Mouse (Mus musculus) lung, adult 18-20 months (tissue): ENCODE measurements around the gene Rbm3.
"Not testable (repeated sequence)": the region's sequence is repeated elsewhere in the genome, so short reads cannot be mapped to it uniquely, and the experiment has no call there.

Experiments
- DNase-seq, 2 experiments: peaks; one replicate each; pipeline ENCODE4 v3.0.0; 2022; ENCODE audit warnings: mixed read lengths in 2 of 2

Gene Rbm3

GRCm38 (mm10) chrX:8125235-8125634, 20.4 kb downstream of the Rbm3 start:
- peak in 1 of 2 experiments; percentile 32 for DNase-seq

DNA sequence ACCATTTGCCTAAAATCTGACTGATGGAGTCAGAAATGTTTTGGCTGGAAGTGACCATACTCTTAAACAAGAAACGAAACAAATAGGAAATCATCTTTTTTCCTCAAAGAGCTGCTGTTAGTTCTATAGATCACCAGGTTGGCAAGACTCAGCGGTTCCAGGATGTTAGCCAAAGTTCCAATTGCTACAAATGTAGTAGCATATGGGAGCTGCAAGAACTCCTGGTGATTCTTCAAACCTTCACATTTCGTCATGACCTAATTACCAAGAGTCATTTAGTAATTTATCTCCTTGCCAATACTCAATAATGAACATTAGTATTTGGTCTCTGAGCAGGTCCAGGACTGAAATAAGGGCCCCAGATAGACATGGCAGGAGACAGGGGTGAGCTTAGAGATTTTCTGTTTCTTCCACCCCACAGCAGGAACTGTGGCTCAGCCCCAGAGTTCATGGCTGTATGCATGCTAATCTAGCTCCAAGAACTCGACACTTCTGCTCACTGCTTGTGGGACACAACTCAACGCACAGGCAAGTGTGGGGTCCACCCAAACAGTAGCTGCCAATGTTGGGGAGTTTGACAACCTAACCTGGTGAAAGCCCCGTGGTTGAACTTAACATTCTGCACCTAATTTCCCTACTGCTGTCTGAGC, 21.7 kb downstream of the Rbm3 start:
- no peak for DNase-seq

DNA sequence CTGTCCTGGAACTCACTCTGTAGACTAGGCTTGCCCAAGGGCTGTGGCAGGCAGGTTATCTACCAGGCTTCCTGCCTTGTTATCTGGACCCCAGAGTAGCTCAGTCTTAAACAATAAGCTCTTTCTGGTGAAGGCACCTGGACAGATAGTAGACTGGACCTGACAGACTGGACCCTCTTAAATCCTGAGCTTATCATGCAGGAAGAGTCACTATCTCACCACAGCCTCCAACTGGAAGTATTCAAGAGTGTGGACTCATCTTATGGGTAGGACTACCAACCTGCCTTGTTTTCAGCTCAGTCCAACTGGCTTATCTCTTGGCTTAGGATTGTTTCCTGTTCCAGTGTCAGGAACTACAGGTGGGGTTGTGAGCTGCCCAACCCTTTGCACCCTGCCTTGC, 28.4 kb downstream of the Rbm3 start:
- no peak for DNase-seq

DNA sequence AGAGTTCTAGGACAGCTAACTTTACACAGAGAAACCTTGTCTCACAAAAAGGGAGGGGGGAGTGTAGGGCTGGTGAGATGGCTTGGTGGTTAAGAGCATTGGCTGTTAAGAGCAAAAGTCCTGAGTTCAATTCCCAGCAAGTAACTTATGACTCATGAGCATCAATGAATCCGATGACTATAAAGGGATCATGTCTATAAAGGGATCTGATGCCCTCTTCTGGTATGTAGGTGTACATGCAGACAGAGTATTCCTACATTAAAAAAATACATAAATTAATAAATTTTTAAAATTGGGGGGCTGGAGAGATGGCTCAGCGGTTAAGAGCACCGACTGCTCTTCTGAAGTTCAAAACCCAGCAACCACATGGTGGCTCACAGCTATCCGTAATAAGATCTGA, 30.4 kb downstream of the Rbm3 start:
- no peak for DNase-seq

- no peak for DNase-seq
Observed at GRCm38 (mm10) chrX:8105019-8105418, 40.7 kb downstream of the Rbm3 start.

- no peak for DNase-seq
Observed at GRCm38 (mm10) chrX:8102213-8102668, 43.4 kb downstream of the Rbm3 start.

DNA sequence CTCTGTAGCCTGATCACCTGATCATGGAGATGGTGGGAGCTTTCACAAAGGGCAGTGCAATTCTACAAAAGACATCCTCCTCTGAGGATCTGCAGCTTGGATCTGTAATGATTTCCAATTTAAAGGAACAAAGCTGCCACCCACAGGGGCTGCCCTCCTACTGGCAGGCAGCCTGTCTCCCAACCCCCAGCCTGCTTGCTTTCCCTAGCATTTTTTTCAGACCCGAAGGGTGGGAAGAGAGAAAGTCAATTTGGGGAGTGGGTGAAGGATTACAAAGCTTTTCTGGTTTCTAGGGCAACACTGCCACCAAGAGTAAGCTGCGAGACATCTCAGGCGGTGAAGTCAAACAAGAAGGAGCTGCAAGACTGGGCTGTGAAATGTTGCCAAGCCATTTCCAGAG, 44.7 kb downstream of the Rbm3 start:
- DNase-seq = no peak

- no peak for DNase-seq
Observed at GRCm38 (mm10) chrX:8099435-8099834, 46.2 kb downstream of the Rbm3 start.

DNA sequence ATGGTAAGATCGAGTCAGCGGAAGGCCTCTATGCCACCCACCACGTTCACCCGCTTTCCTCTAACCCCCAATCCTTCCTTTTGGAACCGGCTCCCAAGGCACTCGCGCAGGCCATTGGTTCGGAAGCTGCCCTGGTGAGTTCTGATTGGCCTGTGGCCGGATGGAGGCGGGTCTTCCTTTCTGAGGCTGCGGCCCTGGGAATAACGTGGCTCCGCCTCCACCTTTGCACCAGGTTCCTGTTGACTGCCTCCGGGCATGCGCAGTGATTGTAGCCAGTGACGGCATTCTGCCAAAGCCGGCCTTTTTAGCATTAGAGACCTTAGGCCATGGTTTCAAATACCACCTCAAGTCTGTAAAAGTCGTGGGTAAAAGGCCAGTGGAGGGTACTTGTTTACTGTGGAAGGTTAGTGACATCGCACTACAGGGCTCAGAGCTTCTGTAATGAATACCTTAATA, 48.9 kb downstream of the Rbm3 start:
- peak; percentile 97 to 98 for DNase-seq

DNA sequence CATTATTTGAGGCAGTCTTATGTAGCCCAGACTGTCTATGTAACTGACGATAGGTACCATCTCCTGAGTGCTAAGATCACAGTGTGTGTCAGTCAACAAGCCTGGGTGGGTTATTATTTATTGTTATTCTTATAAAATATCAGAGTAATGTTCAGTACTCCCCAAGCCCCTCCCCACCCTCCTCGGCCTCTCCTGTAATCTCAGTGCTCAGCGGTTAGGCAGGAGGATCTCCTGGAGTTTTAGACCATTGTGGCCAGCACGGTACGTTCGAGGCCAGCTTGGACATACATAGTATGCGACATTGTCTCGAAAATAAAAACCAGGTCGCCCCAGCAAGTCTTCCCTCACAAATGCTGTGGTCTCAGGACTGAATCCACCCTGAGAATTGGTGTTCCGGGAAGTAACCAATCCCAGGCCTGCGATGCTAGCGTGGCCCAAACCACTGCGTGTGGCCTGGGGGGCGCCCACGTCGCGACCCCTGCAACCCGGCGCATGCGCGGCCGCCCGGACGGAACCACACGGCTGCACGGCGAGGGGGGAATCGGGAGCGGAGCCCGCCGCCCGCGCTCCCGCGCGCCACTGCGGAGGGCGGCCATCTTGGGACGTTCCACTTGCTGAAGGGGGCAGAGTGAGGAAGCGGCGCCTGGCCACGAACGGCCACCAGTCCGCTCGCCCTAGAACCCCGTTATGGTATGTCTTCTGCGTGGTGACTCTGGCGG, 49.5 kb downstream of the Rbm3 start:
- peak; percentile 83 to 89 for DNase-seq

DNA sequence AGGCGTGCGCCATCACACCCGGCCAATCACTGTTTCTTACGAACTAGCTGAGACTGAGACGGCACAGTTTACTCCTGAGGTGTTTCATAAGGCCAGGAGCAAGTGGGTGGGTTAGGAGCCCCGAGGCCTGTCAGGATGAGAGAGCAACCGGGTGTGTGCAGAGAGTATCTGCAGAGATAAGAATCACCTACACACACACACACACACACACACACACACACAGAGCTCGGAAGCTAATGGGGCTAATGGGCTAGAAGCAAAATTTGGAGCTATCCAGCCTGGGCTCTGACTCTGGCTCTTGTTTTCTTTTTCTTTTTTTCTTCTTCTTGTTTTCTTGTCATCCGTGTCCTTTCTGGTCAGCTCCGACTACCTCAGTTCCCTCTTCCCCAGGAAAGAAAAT, 50.1 kb downstream of the Rbm3 start:
- no peak for DNase-seq

DNA sequence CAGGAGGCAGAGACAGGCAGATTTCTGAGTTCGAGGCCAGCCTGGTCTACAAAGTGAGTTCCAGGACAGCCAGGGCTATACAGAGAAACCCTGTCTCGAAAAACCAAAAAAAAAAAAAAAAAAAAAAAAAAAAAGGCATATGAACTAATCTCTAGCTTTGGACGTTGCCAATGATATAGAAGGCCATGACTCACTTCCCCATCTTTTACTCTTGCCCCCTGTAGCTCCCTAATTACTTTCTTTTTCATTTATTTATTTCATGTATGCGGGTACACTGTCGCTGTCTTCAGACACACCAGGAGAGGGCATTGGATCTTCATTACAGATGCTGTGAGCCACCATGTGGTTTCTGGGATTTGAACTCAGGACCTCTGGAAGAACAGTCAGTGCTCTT, 54.7 kb downstream of the Rbm3 start:
- not testable (repeated sequence) for DNase-seq

- DNase-seq = peak; percentile 10 to 16
Observed at GRCm38 (mm10) chrX:8090346-8090953, 55.2 kb downstream of the Rbm3 start, which contains the start of gene Was. Was (minus strand) TSS chrX:8090498.

DNA sequence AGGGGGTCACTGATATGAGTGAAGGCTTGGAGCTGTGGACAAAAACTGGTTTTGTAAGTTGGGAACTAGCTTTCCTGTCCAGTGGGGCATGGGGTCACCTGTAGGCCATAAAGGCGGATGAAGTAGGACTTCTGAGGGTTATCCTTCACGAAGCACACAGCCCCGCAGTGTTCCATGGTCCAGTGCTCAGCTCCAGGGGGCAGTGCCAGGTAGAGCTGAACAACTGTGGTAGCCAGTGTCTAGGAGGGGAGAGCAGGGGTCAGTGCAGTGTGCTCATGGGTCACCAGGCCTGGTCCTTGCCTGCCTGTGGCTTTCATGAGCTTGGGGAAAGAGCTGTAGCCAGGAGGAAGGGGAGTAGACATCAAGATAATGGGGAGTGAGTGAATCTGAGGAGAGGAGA, 55.9 kb downstream of the Rbm3 start:
- DNase-seq = no peak
